Mouse (Mus musculus): ENCODE results near the gene Ndnf. TPM values are rescaled to one million over a fixed set of nuclear protein-coding genes. Genes with fewer than 3 reads are reported as not detected.

Ndnf gene
- total and polyA plus RNA-seq, 3 experiments: under 0.01 to 0.03 TPM; not detected in 1

DNA sequence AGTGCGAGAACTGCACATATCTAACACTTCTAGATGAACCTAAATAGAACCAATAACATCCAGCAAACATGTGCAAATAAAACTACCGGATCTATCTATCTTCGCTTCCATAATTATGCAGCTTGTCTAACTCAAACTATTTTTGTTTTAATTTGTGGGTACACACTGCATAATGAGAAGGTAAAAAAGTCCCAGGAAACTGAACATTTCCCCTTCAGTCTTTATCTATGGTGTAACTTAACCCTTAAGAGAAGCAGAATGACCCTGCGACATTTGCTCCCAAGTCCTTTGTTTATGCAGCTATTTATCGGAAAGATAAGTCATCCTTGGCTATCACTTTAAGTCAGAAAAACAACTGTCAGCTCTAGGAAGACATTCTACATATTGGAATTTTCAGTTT, 39.2 kb upstream of the Ndnf start:
- Histone ChIP-seq H3K9ac (ENCODE audit: insufficient read depth, low read depth) (no peak overlapping the region), H3K27ac (ENCODE audit: insufficient read depth, low read depth) (no peak overlapping the region), H3K27me3 (replicated peaks) (no peaks in the 10 kb centered on the region), H3K4me2 (ENCODE audit: insufficient read depth, low read depth, poor library complexity, severe bottlenecking) (peak overlapping the region; percentile 13; the same call in 1 of the 2 replicates), H3K79me2 (replicated peaks; ENCODE audit: control insufficient read depth, extremely low read depth, insufficient read depth, poor library complexity, severe bottlenecking) (no peaks in the 10 kb centered on the region), H3K9me3 (replicated peaks; ENCODE audit: low read length) (peaks cover 3% of the 10 kb centered on the region), H3K36me3 (replicated peaks in 1 of 2; ENCODE audit: control insufficient read depth in 1 of 2, insufficient read depth in 1 of 2, low read length in 1 of 2) (no peaks in the 10 kb centered on the region), H3K4me3 (replicated peaks in 1 of 3; ENCODE audit: low read depth in 2 of 3, low read length in 2 of 3, poor library complexity in 1 of 3) (no peak overlapping the region), H3K4me1 (ENCODE audit: control insufficient read depth in 1 of 2, insufficient read depth in 2 of 2) (peaks cover 3 to 38% of the 10 kb centered on the region in 2 experiments; a peak in 3 of 4 replicates)
- TF ChIP-seq ZKSCAN1 (IDR thresholded peaks at IDR 0.05; ENCODE audit: borderline replicate concordance, low read depth, low read length): no peak
- TF ChIP-seq ELF1 (IDR thresholded peaks at IDR 0.05; ENCODE audit: low read depth, low read length): peak; percentile 30; the same call in 1 of the 2 replicates
- TF ChIP-seq CHD1 (IDR thresholded peaks at IDR 0.05; ENCODE audit: low read depth, low read length): 0 out of 2 replicates have a peak, but pooled peaks have one; percentile 49
- TF ChIP-seq EP300 (IDR thresholded peaks at IDR 0.05; ENCODE audit: low read length): peak; percentile 59; the same call in 1 of the 2 replicates
- TF ChIP-seq MEF2A (IDR thresholded peaks at IDR 0.05; ENCODE audit: borderline replicate concordance, low read depth, low read length): peak; percentile 61; the same call in 1 of the 2 replicates
- no peak for TF ChIP-seq USF1 (IDR thresholded peaks at IDR 0.05; ENCODE audit: low read depth, low read length)
- no peak for TF ChIP-seq ZMIZ1 (IDR thresholded peaks at IDR 0.05; ENCODE audit: low read depth, low read length)
- no peak for TF ChIP-seq RAD21 (IDR thresholded peaks at IDR 0.05; ENCODE audit: low read depth, low read length)
- in situ Hi-C loops (cut with MboI; ENCODE audit: low pct_ligation_motif_present, low pct_unique_long_range_greater_than_20kb, low sequenced_read_pairs): no loop called here
- dilution Hi-C loops (cut with MboI; ENCODE audit: extremely low pct_ligation_motif_present, extremely low pct_unique_long_range_greater_than_20kb, low sequenced_read_pairs): no loop called here
- peak; percentile 60 for DNase-seq (ENCODE audit: extremely low read depth)

DNA sequence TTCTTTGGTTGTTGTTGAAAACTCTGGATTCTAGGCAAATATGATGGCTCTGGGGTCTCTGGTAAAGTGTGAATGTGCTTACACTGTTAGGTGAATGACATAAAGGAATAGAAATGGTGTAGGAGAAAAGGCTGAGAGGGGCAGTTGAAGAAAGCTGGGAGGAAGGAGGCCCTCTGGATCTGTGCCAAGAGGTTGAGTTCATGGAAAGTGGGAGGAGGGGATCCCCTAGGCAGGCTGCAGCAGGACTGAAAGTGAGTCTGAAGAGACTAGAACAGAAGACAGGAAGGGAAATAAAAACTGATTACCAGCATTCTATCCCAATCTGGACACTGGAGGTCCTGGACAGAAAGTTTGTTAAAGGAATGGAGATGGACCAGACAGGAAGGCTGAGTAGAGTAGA, 29.0 kb upstream of the Ndnf start:
- no peak for DNase-seq (ENCODE audit: extremely low read depth)
- Histone ChIP-seq H3K79me2 (replicated peaks; ENCODE audit: control insufficient read depth, extremely low read depth, insufficient read depth, poor library complexity, severe bottlenecking) (no peaks in the 10 kb centered on the region), H3K4me1 (ENCODE audit: control insufficient read depth in 1 of 2, insufficient read depth in 2 of 2) (peaks cover 0 to 6% of the 10 kb centered on the region in 2 experiments; a peak in 1 of 4 replicates), H3K4me2 (ENCODE audit: insufficient read depth, low read depth, poor library complexity, severe bottlenecking) (no peak overlapping the region), H3K9me3 (replicated peaks; ENCODE audit: low read length) (peaks cover 5% of the 10 kb centered on the region), H3K9ac (ENCODE audit: insufficient read depth, low read depth) (no peak overlapping the region), H3K36me3 (replicated peaks in 1 of 2; ENCODE audit: control insufficient read depth in 1 of 2, insufficient read depth in 1 of 2, low read length in 1 of 2) (no peaks in the 10 kb centered on the region), H3K4me3 (replicated peaks in 1 of 3; ENCODE audit: low read depth in 2 of 3, low read length in 2 of 3, poor library complexity in 1 of 3) (no peak overlapping the region), H3K27me3 (replicated peaks) (no peaks in the 10 kb centered on the region), H3K27ac (ENCODE audit: insufficient read depth, low read depth) (no peak overlapping the region)
- dilution Hi-C loops (cut with MboI; ENCODE audit: extremely low pct_ligation_motif_present, extremely low pct_unique_long_range_greater_than_20kb, low sequenced_read_pairs) (no loop called here), in situ Hi-C loops (cut with MboI; ENCODE audit: low pct_ligation_motif_present, low pct_unique_long_range_greater_than_20kb, low sequenced_read_pairs) (no loop called here)
- no peak for TF ChIP-seq JUN (IDR thresholded peaks at IDR 0.05; ENCODE audit: insufficient read depth, low read depth, low read length)
- TF ChIP-seq MAX (IDR thresholded peaks at IDR 0.05; ENCODE audit: low read length): no peak
- TF ChIP-seq ETS1 (conservative IDR thresholded peaks at IDR 0.05; ENCODE audit: low read depth, low read length): no peak
- TF ChIP-seq ZKSCAN1 (IDR thresholded peaks at IDR 0.05; ENCODE audit: borderline replicate concordance, low read depth, low read length): no peak
- no peak for TF ChIP-seq TCF12 (IDR thresholded peaks at IDR 0.05; ENCODE audit: low read depth, low read length)
- TF ChIP-seq ELF1 (IDR thresholded peaks at IDR 0.05; ENCODE audit: low read depth, low read length): no peak
- no peak for TF ChIP-seq SMC3 (IDR thresholded peaks at IDR 0.05; ENCODE audit: low read depth, low read length)
- no peak for TF ChIP-seq RCOR1 (conservative IDR thresholded peaks at IDR 0.05; ENCODE audit: low read depth, low read length)
- TF ChIP-seq JUND (conservative IDR thresholded peaks at IDR 0.05; ENCODE audit: low read depth, low read length): no peak
- TF ChIP-seq MYC (IDR thresholded peaks at IDR 0.05; ENCODE audit: low read depth, low read length): no peak
- TF ChIP-seq USF2 (conservative IDR thresholded peaks at IDR 0.05; ENCODE audit: low read depth, low read length): no peak
- TF ChIP-seq ZC3H11A (IDR thresholded peaks at IDR 0.05; ENCODE audit: low read depth, low read length): no peak
- TF ChIP-seq ZMIZ1 (IDR thresholded peaks at IDR 0.05; ENCODE audit: low read depth, low read length): no peak
